Mouse (Mus musculus) E14TG2a.4 (cell line): Measurements from ENCODE around the gene Dennd1c.

ENCODE experiments used
- CTCF ChIP-seq: conservative IDR thresholded peaks from 2 replicates; pipeline ENCODE4 v1.5.1; 2014; ENCODE audit warnings: low read length
- NANOG ChIP-seq: IDR thresholded peaks from 2 replicates; pipeline ENCODE4 v1.6.1; 2014; ENCODE audit warnings: borderline replicate concordance, low read length, mixed read lengths
- POU5F1 ChIP-seq: IDR thresholded peaks from 2 replicates; pipeline ENCODE4 v1.6.1; 2014; ENCODE audit warnings: low read length, borderline replicate concordance

- no peak for TF ChIP-seq CTCF
- TF ChIP-seq NANOG = no peak
- no peak for TF ChIP-seq POU5F1
These were observed 30.4 kb upstream of the Dennd1c start for GRCm38 (mm10) chr17:57108666-57109171.
